Mouse (Mus musculus): ENCODE results near the gene Nos1ap.

Gene Nos1ap

DNA sequence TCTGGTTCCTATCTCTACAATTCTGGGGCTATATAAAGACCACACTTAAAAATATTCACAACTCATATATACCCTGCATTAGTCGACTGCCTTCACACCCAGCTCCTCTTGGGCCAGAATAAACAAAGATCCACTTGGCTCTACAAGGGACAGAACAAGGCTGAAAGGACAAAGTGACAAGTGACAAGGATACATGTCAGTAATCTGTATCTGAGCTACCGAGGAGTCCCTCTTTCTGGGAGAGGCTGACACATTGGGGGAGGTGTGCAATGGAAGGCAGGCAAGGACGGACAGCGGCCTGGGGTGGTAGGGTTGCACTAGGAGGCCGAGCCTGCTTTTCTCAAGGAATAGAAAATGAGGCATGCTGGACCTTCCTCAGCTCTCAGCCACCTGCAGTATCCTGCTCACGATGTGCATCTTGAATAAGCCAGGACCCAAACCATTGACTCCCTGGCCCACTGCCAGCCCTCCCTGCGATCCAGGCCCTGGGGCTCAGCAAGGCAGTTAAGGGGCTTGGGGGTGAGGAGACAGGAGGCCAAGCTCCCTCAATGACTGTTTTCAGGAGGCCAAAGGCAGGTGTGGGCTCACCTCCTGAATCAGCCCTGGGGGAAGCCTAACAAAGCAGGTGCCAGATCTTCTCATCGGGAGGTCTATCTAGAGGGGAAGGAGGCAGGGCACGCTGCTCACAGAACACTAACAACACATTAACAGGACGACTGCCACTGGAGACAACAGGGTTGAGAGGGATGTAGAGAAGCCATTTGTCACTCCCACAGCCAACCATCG, 87.0 kb downstream of the Nos1ap start:
- DNase-seq (ENCODE audit: low spot score in 2 of 2), result no peak

DNA sequence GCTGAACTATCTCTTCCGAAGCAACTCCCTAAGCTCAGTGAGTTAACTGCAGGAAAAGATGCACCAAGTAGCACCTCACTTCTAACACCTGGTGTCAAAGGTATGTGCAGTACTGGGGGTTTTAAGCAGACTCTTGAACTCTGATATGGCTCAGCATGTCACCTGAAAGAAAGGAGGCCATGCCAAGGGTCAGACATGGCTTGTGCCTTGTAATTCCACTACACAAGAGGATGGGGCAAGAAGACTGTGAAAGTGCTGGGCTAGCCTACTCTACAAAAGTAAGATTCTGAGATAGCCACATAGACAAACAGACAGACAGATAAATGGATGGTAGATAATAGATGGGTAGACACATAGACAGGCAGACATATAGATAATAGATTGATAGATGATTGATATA, 87.7 kb downstream of the Nos1ap start:
- no peak for DNase-seq (ENCODE audit: low spot score in 2 of 2)

DNA sequence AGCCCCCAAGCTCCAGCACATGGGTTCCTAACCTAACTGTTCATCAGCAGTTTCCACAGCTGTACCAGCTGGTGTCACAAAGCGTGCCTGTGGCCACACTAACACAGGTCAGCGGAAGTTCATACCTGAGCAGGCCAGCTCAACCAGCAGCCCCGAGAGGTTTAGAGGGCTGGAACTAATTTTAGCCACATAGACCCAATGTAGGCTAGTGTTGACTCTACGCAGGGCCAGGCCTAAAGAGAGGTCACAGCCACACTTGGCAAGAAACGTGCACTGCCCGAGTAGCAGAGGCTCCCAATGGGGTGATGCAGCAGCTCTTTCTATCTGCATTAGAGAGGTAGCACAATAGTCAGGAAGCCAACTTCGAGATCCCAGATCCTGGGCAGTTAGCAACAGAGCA, 88.1 kb downstream of the Nos1ap start:
- no peak for DNase-seq (ENCODE audit: low spot score in 2 of 2)

DNA sequence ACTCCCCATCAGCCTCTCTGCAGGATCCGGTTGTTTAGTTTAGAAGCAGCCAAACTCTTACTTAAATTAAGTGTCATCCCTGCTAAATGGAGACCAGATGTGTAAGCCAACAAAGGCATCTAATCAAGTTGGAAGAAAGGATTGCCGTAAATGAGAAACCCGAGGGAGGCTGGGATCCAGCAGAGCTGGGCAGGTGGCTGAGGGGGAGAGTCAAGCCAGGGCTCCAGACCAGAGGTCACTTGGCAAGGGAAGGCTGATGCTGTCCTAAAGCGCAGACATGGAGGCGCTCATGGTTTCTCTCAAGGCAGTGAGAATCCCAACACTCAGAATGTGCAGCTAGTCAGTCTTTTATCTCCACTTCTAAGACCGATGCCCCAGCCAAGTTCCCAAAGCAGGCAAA, 89.8 kb downstream of the Nos1ap start:
- DNase-seq (ENCODE audit: low spot score in 2 of 2), result no peak

DNA sequence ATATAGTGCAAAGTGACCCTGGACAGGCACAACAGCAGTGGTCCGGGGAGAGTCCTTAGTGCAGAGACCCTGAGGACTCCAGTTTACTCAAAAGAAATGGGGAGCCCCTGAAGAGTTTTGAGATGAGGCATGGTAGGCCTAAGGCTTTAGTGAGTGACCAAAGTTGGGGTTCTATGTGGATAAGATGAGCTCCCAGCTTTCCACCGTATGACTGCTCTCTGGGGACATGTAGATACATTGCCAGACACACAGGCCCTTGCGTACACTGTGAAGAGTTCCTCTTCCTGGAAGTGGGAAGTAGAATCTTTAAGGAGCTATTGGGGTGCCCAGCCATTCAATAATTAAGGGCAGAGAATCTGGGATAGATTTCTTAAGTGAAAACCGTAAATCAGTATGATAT, 90.2 kb downstream of the Nos1ap start:
- no peak for DNase-seq (ENCODE audit: low spot score in 2 of 2)

DNA sequence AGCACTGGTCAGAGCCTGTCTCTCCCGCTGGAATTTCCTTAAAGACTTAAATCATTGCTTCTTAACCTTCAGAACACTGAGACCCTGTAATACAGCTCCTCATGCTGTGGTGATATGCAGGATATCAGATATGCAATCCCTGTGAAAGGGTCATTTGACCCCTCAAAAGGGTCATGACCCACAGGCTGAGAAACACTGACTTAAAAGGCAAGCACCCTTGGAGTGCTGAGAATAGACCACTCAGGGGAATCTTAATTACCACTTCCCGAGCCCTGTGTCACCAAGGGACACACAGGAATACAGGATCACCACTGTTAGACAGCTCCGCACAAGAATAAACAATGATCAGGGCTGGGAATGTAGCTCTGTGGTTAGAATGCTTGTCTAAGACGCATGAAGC, 91.0 kb downstream of the Nos1ap start:
- DNase-seq (ENCODE audit: low spot score in 2 of 2), result no peak

DNA sequence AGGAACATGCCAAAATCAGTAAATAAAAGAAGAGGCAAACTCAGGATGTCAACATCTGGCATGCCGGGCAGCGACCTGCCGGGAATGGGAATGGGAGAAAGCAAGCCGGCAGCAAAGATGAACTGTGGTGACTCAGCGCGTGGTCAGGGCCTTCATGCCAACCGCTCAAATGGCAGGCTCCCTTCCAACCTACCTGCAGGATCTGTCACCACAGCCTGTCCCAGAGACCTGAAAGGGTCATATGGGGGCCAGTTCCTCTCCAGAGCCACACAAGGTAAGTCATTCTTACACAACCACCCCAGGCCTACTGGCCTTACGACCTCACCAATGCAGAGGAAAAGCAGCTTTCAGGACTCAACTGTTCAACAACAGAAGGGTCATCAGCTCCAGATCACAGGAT, 93.4 kb downstream of the Nos1ap start:
- no peak for DNase-seq (ENCODE audit: low spot score in 2 of 2)

DNA sequence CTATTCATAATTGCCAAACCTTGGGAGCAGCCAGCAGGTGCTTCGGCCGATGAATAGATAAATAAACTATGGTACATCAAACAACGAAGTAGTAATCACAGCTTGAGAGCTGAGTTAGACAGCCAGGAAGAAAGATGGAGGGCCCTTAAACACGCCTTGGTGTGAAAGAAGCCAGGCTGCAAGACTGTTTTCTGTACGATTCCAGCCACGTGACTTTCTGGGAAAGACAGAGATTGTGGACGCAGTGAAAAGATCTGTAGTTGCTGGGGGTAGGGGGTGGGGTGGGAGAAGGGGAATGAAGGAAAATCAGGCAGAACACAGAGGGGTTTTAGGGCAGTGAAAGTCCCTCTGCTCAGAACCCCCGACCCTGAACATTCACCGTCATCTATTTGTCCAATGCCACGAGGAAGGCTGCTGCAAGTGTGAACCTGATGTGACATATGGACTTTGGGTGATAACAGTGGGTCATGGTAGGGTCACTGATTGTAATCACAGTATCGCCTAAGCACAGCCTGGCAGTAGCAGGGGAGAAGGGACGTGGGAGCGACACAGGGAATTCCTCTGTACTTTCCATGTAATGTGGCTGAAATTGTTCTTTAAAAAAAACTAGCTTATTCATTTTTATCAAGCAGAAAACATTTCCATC, 94.0 kb downstream of the Nos1ap start:
- no peak for DNase-seq (ENCODE audit: low spot score in 2 of 2)

DNA sequence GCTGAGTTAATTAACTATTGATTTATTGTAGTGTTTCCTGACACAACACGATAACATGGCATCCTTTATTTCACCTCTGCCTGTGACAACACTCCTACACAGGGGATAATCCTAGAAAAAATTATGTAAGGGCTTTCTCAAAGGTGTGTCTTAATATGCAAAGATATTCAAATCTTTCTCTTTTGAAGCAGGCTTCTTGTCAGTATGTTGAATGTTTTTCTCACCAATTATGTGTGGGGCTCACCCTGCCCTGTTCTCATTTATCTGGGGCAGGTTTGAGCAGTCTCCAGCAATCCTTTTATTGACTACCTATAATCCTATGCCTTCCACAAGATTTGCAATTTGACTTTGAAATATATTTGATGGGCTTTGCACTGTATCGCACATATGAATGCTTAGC, 97.1 kb downstream of the Nos1ap start:
- no peak for DNase-seq (ENCODE audit: low spot score in 2 of 2)

DNA sequence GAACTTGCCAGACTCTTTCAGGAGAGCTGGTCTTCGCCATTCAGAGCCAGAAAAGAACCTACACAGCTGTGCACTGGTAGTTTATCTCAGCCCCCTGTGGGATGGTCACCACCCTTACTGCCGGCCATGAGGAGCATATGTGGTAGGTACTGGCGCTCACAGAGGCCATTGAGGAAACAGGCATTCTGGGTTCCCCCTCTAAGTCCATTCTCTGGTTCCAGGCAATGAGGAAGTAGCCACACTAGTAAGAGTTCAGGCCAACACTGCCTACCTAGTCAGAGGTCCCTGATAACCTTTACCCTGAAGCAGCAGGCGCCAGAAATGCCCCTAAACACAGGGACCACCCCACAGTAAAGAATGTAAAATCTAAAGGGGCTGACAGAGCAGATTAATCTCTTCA, 97.6 kb downstream of the Nos1ap start:
- DNase-seq (ENCODE audit: low spot score in 2 of 2), result no peak

DNA sequence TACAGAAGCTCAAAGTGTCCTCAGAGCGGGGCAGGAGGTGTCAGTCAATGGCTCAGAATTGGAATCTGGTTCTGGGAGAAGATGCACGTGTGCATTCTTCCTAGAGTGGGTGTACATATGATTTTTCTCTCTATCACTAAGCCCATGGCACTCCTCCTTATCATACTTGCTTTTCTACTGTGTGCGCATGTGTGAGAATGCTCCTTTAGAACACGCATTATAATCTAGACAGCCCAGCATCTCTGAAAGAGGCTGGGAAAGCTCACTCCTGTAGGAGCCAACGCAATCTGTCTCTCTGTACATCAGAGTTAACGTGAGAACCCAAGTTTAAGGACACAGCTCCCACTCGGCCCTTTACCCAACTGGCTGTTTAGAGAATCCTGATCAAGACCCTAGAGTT, 99.7 kb downstream of the Nos1ap start:
- no peak for DNase-seq (ENCODE audit: low spot score in 2 of 2)

DNA sequence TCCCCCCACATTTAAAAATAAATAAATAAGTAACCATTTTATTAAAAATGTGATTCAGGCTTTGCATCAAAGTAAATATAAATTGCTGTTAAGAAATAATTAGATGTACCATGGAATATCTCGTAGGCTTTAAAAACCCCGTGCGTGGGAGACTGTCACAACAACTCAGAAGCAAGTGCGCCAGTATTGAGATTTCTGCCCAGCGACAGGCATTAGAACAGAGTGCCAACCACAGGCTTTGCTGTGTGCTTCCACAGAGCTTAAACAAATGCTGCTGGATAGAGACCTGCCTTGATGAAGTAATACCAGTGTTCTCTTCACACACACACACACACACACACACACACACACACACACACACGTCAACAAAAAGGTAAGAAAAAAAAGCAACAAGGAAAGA, 100.2 kb downstream of the Nos1ap start:
- DNase-seq (ENCODE audit: low spot score in 2 of 2), result no peak

DNA sequence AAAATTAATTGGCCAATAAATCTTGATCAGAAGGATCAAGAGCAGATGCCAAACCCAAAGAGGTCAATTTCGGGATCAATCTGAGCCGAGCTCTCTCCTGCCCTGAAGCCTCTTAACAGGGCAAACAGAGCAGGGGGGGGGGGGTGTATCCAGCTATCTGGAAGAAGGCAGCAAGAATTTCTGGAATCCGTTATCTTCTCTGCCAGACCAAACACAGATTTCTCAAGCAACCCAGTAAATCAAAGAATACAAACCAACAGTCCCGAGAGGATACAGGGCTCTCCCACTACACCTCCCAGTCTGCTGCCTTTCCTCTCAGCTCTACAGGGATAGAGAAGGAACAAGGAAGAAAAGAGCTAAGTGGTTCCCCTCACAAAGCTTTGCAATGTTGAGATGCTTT, 104.5 kb downstream of the Nos1ap start:
- no peak for DNase-seq (ENCODE audit: low spot score in 2 of 2)

DNA sequence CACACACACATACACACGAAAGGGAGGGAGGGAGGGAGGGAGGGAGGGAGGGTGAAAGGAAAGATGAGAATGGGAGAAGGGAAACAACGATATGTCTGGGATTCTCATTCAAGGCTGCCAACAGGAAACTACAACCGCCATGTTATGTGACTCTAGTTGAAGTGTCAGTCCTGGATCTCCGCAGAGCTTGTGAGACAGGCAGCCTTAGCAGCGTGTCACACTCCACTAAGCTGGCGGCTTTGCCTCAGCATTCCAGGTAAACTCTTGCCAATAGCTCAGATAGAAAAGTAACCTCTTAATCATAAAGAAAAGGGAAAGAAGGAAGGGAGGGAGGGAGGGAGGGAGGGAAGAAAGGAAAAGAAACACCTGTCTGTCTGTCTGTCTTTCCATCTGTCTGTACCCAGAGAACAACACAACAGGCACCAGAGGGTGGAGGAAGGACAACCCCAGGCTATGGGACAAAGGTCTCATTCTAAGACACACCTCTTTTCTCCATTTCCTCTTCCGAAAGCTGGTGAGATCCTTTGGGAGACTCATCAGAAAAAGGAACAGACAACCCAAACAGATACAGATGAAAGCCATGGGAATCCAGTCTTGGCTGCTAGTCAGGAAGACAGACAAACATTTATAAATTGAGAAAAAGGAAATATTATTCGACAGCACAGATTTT, 107.3 kb downstream of the Nos1ap start:
- DNase-seq (ENCODE audit: low spot score in 2 of 2), result no peak

DNA sequence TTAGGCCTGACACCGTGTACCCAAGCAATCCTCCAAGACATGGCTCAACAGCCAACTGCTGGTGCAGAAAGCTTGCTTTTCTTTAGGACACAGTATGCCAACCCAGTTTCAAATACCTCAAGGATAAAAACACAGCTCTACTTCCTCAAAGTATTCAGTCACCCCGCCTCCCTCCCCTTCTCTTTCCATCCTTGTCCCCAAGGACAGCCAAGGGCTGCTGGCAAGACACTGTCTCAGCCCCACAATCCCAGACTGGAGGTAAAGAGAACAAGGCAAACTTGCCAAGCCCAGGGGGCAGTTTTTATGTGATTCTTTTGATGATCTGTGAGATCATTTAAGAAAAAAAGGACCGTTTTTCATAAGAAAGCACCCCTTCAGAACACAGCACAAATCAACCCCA, 108.6 kb downstream of the Nos1ap start:
- DNase-seq (ENCODE audit: low spot score in 2 of 2), result no peak

DNA sequence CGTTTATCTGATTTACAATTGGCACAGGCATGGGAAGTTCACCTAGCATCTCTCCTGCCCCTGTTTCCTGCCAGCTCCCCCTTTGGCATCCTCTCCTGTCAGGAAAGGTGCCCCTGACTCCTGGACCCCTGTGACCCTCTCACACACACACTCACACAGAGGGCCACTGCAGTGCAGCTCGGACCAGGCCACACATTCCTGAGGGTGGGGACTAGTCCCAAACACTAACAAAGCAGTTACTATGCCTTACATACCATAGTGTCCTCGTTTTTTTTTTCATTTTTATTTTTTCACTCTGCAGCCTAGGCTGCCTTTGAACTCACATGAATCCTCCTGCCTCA, 110.2 kb downstream of the Nos1ap start:
- DNase-seq (ENCODE audit: low spot score in 2 of 2), result no peak

DNA sequence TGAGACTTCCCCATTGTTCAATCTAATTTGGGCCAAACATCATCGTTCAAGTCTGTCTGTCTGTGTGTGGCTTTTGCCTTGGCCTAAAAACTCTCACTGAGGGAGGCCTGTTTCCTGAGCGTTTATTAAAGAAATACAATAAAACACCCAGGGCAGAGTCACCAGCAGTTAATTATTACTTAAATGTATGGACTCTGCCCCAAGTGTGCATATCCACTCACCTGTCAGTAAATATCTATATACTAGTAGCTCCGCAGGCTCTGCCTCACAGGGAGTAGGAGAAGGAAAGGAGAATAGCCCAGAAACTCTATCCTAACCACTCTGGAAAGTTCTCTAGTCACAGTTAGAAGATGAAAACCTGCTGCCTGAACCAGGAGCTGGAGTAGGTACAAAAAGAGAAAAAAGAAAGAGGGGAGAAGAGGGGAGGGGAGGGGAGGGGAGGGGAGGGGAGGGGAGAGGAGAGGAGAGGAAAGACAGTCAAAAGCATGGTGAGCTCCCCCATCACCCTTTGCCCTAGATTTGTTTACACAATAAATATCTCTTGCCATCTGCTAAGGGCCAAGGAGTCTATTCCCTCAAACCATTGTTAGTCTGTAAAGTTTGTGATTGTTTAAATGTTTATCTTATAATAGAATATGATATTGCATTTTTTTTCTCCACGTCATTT, 110.7 kb downstream of the Nos1ap start:
- DNase-seq (ENCODE audit: low spot score in 2 of 2), result no peak

DNA sequence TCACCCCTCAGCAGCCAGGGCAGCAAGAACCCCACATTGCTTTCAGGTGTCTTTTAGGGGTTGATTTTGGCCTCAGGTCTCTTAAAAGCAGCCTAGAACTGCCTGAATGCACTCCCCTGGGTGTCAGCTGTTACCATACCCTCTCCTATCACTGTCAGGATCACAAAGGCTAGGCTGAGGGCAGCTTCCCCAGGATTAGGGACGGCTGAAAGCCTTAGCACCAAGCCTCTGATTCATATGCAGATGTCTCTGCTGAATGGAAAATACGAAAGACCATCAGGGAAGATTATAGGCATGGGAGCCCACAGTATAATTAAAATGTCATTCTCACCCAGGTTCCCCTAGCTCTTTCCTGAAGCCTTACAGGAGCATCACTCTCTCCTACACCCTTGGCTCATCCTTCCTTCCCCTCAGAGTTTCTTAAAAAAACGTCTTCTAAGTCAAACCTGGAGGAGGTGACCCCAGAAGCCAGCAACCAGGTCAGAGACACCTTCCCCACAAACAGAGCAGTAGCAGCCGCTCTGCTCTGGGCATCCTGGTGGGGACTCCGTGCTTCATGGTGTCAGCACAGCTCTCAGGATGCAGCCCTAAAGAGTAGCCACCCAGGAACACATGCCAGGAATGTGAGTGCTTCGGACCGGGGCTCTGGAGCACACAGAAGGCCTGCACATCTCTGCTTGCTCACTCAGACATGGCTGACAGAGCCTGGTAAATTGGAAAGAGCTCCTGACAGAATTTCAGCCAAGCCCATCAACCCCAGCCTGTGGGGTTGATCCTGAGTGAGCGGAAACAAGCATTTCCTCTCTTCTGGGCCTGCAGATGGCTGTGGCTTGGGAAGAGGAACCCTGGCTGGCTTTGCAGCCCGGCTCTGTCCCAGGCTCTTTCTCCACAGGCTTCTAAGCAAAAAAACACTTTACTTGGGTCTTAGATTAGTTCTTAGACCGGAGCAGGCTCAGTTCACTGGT, 111.7 kb downstream of the Nos1ap start:
- no peak for DNase-seq (ENCODE audit: low spot score in 2 of 2)

DNA sequence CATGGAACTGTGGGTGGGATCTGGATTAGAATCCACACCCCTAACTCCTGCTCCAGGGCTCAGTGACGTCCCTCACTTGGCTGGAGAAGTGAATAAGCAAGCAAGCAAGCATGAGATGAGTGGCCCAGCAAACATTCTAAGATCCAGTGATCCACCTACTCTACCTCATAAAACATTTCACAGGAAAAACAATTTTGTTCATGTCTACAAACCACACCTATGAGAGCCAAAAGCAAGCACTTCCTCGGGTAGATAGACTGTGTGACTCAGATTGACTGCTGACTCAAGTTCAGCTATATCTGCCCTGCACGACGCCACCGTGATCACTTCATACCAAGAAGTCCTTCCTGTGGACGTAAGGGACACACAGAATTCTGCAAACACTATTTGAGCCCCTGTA, 116.2 kb downstream of the Nos1ap start:
- DNase-seq (ENCODE audit: low spot score in 2 of 2), result no peak

DNA sequence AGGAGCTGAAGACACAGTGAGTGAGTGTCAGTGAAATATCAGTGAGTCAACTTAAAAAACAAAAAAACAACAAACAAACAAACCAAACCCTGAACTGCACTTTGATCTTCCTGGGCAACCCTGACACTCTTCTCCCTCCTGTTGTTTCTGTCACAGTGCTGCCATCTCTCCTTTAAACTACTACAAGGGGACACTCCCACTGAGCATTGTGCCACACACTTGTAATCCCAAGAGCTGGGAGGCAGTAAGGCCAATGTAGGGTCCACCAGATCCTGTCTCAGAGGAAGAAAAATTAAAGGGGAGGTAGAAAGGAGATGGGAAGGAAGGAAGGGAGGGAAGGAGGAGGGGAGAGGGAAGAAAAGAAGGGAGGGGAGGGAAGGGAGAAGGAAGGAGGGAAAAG, 116.8 kb downstream of the Nos1ap start:
- DNase-seq (ENCODE audit: low spot score in 2 of 2), result no peak
